Mouse (Mus musculus) heart, postnatal 0 days (tissue): ENCODE measurements at regions not wholly inside any gene's neighbourhood (a gene's known extent, or its start where the extent isn't known, plus 50 kb on each side); places are given as distances from the start of the nearest gene placed in this dataset.

ENCODE experiments used
- CTCF ChIP-seq: IDR thresholded peaks from 2 replicates; pipeline ENCODE4 v1.5.1; 2016; ENCODE audit warnings: antibody characterized with exemption, control low read depth, low read depth
- EP300 ChIP-seq: IDR thresholded peaks from 2 replicates; pipeline ENCODE4 v1.6.1; 2016; ENCODE audit warnings: antibody characterized with exemption, low read depth

GRCm38 (mm10) chr7:116808475-116808874 lies 304.3 kb downstream of the Nucb2 start:
- TF ChIP-seq CTCF: no peak
- TF ChIP-seq EP300: no peak
